Mouse (Mus musculus) liver, embryonic 14.5 days (tissue): ENCODE measurements at regions not wholly inside any gene's neighbourhood (a gene's known extent, or its start where the extent isn't known, plus 50 kb on each side); places are given as distances from the start of the nearest gene placed in this dataset.

Experiments
- ATAC-seq: fragments of 200-750 bp; cut with Nextera tagmentation; 2 replicates; pipeline ENCODE4 v1.8.0; 2017; ENCODE audit warnings: moderate number of reproducible peaks, mild to moderate bottlenecking, moderate library complexity; ENCODE audit not compliant: insufficient read depth
- DNase-seq, 3 experiments: peaks; one replicate each; pipeline ENCODE4 v3.0.0-alpha.2; 2012 to 2013; ENCODE audit warnings: low read depth in 3 of 3, low spot score in 3 of 3
- H3K27ac ChIP-seq: fragments of 300-500 bp; sonication (generic); 2 replicates; pipeline ENCODE4 v1.5.1; 2014; ENCODE audit warnings: moderate library complexity, mild to moderate bottlenecking, control low read depth, inconsistent platforms
- H3K27me3 ChIP-seq: fragments of 300-500 bp; sonication (generic); 2 replicates; pipeline ENCODE4 v1.6.1; 2014; ENCODE audit warnings: mild to moderate bottlenecking, low read length, moderate library complexity; ENCODE audit not compliant: control insufficient read depth, insufficient read depth
- H3K36me3 ChIP-seq: fragments of 300-500 bp; sonication (generic); replicated peaks from 2 replicates; pipeline ENCODE4 v1.6.1; 2014; ENCODE audit warnings: low read depth; ENCODE audit not compliant: control insufficient read depth, insufficient read depth
- H3K4me1 ChIP-seq, 2 experiments: fragments of 200-500 bp in 1 of 2; fragments of 300-500 bp in 1 of 2; sonication (generic) in 1 of 2; replicated peaks; 2 replicates each; pipeline ENCODE4 v1.6.1; 2012 to 2014; ENCODE audit warnings: antibody characterized with exemption in 1 of 2, inconsistent platforms in 1 of 2, low read length in 1 of 2; ENCODE audit not compliant: control insufficient read depth in 2 of 2, insufficient read depth in 2 of 2
- H3K4me2 ChIP-seq: fragments of 300-500 bp; sonication (generic); 2 replicates; pipeline ENCODE4 v1.6.1; 2014; ENCODE audit warnings: low read depth, mild to moderate bottlenecking, control low read depth, moderate library complexity
- H3K4me3 ChIP-seq, 2 experiments: fragments of 200-500 bp in 1 of 2; fragments of 300-500 bp in 1 of 2; sonication (generic) in 1 of 2; 2 replicates each; pipeline ENCODE4 v1.5.1; 2012 to 2014; ENCODE audit warnings: low read depth in 2 of 2, low read length in 2 of 2, mild to moderate bottlenecking in 2 of 2, control low read depth in 1 of 2, inconsistent platforms in 1 of 2, moderate library complexity in 1 of 2; ENCODE audit not compliant: insufficient read depth in 1 of 2
- H3K9ac ChIP-seq: fragments of 300-500 bp; sonication (generic); replicated peaks from 2 replicates; pipeline ENCODE4 v1.6.1; 2014; ENCODE audit warnings: mild to moderate bottlenecking, control low read depth, moderate library complexity
- H3K9me3 ChIP-seq: fragments of 300-500 bp; sonication (generic); 2 replicates; pipeline ENCODE4 v1.6.1; 2016; ENCODE audit warnings: low read length, mixed read lengths; ENCODE audit not compliant: control insufficient read depth
- CTCF ChIP-seq: IDR thresholded peaks from 2 replicates; pipeline ENCODE4 v1.5.1; 2016; ENCODE audit warnings: antibody characterized with exemption, low read depth, control low read depth
- EP300 ChIP-seq: IDR thresholded peaks from 2 replicates; pipeline ENCODE4 v1.6.1; 2016; ENCODE audit warnings: antibody characterized with exemption, low read depth
- WGBS: fragments of 180-500 bp; shearing (Covaris S2); extraction: QIAGEN DNeasy Blood & Tissue Kit; methylation state at CpG from one replicate; pipeline ENCODE4 v1.1.7; 2014; ENCODE audit not compliant: insufficient replicate concordance; 5-methylcytosine and 5-hydroxymethylcytosine counted together

DNA sequence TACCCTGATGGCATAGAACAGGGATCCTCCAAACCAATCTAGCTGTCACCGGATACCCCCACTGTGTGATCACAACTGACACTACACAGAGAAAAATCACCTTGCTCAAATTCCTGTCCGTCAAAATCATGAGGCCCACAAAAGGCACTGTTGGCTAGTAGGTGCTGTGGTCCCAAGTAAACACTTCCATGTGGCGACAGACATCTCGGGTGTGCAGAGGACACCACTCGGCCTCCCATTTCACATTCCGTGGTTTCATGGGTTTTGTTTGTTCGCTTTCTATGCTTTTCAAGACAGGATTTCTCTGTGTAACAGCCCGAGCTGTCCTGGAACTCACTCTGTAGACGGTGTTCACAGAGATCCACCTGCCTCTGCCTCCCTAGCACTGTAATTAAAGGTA lies 162.2 kb downstream of the Tmx1 start:
- H3K9me3 ChIP-seq = no peaks in the 10 kb centered on the region
- H3K4me3 ChIP-seq = no peak overlapping the region
- DNase-seq (no peak), ATAC-seq (no peak)
- no peaks in the 10 kb centered on the region for H3K27me3 ChIP-seq
- H3K27ac ChIP-seq = no peak overlapping the region
- H3K9ac ChIP-seq = no peak overlapping the region
- TF ChIP-seq CTCF = no peak
- H3K36me3 ChIP-seq = no peaks in the 10 kb centered on the region
- WGBS = 67% methylated on average over 9 of the region's 9 CpGs
- H3K4me1 ChIP-seq = peaks cover 0 to 8% of the 10 kb centered on the region in 2 experiments; a peak in 2 of 4 replicates
- H3K4me2 ChIP-seq = no peak overlapping the region

- Histone ChIP-seq H3K9ac (no peak overlapping the region), H3K27me3 (no peaks in the 10 kb centered on the region), H3K4me3 (no peak overlapping the region), H3K27ac (no peak overlapping the region), H3K4me1 (peaks cover 0 to 8% of the 10 kb centered on the region in 2 experiments; a peak in 2 of 4 replicates), H3K4me2 (no peak overlapping the region), H3K36me3 (no peaks in the 10 kb centered on the region), H3K9me3 (no peaks in the 10 kb centered on the region)
- WGBS = 46% methylated on average over 4 of the region's 4 CpGs
- ATAC-seq (no peak), DNase-seq (no peak)
- TF ChIP-seq EP300 = no peak
- no peak for TF ChIP-seq CTCF
Observed at GRCm38 (mm10) chr12:70616049-70616448, 163.2 kb downstream of the Tmx1 start.

DNA sequence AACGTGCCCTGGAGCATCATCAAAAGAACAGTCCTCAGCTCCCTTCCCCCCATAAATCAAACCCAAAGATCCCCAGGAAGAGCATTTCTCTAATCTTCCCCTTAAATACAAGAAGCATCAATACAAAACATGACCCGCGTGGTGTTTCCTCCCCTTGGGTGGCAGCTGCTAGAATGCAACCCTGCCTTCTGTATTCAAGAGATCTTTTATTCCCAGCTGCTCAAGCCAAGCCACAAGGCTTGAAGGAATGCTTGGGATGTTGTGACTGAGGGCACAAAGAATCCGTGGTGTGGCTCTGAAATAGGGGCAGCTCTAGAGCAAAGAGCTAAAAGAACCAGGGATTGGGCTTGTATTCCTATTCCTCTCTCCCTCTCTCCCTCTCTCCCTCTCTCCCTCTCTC lies 163.6 kb downstream of the Tmx1 start:
- peaks cover 0 to 8% of the 10 kb centered on the region in 2 experiments; a peak in 2 of 4 replicates for H3K4me1 ChIP-seq
- no peaks in the 10 kb centered on the region for H3K36me3 ChIP-seq
- H3K27ac ChIP-seq = no peak overlapping the region
- DNase-seq (no peak), ATAC-seq (no peak)
- no peaks in the 10 kb centered on the region for H3K9me3 ChIP-seq
- H3K4me3 ChIP-seq = no peak overlapping the region
- H3K9ac ChIP-seq = no peak overlapping the region
- 39% methylated on average over 4 of the region's 4 CpGs for WGBS
- H3K27me3 ChIP-seq = no peaks in the 10 kb centered on the region
- no peak overlapping the region for H3K4me2 ChIP-seq
- TF ChIP-seq CTCF (no peak), EP300 (no peak)

DNA sequence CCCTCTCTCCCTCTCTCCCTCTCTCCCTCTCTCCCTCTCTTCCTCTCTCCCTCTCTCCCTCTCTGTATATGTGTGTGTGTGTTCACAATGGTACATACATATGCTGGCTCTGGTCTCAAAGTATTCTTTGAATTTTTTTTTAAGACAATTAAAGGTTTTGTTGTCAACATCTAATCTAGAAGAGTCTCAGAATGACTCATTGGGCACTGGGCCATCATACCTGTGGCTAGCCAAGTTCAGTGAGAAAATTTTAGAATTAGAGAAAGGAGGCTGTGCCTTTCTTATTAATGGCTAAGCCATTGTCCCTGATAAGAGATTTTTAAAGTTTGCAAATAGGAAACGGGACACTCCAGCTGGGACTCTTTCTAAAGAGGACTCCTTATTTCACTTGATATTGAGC lies 164.1 kb downstream of the Tmx1 start:
- ATAC-seq (no peak), DNase-seq (no peak)
- Histone ChIP-seq H3K36me3 (no peaks in the 10 kb centered on the region), H3K9me3 (no peaks in the 10 kb centered on the region), H3K27me3 (no peaks in the 10 kb centered on the region), H3K27ac (no peak overlapping the region), H3K4me3 (no peak overlapping the region), H3K9ac (no peak overlapping the region), H3K4me1 (peaks cover 0 to 8% of the 10 kb centered on the region in 2 experiments; a peak in 2 of 4 replicates), H3K4me2 (no peak overlapping the region)
- WGBS = 46% methylated on average over 1 of the region's 1 CpGs
- TF ChIP-seq CTCF (no peak), EP300 (no peak)

DNA sequence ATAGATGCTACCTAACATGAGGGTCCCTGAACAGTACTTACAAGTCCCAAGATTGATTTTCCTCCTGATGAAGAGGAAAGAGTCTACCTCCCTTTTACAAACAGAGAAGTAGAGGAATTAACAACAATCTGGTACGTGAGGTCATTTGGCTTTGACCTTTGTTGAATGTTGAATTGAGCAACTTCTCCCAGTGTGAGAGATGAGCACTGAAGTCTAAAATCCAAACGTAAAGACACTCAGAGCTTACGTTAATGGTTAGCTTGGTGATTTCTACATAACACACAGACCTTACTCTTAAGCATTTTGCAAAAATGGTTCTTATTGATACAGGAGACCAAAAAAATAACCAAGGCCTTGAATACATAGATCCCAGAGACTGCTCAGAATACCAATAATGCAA lies 165.1 kb downstream of the Tmx1 start:
- ATAC-seq (no peak), DNase-seq (peak in 2 of 3 experiments; percentile 6 to 9)
- H3K9ac ChIP-seq = no peak overlapping the region
- peaks cover 0 to 8% of the 10 kb centered on the region in 2 experiments; a peak in 2 of 4 replicates for H3K4me1 ChIP-seq
- H3K27ac ChIP-seq = no peak overlapping the region
- TF ChIP-seq EP300 = no peak
- no peak for TF ChIP-seq CTCF
- 60% methylated on average over 3 of the region's 3 CpGs for WGBS
- H3K27me3 ChIP-seq = no peaks in the 10 kb centered on the region
- H3K4me2 ChIP-seq = no peak overlapping the region
- no peak overlapping the region for H3K4me3 ChIP-seq
- no peaks in the 10 kb centered on the region for H3K36me3 ChIP-seq
- no peaks in the 10 kb centered on the region for H3K9me3 ChIP-seq

DNA sequence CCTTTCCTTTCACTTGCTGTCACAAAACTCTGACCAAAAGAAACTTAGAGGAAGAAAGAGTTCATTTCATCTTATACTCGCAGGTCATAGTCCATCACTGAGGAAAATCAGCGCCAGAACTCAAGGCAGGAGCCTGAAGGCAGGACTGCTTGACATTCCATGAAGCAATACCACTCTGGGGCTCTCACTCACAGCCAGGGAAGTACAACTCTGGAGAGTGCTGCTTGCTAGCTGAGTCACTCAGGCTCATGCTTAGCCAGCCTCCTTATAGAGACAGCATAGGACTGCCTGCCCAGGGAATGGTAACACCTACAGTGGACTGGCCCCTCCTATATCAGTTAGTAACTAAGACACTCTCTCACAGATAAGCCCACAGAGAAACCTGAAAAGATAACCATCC lies 166.5 kb downstream of the Tmx1 start:
- Histone ChIP-seq H3K4me1 (peaks cover 0 to 8% of the 10 kb centered on the region in 2 experiments; a peak in 2 of 4 replicates), H3K4me3 (no peak overlapping the region), H3K27me3 (no peaks in the 10 kb centered on the region), H3K9me3 (no peaks in the 10 kb centered on the region), H3K9ac (no peak overlapping the region), H3K4me2 (no peak overlapping the region), H3K27ac (no peak overlapping the region), H3K36me3 (no peaks in the 10 kb centered on the region)
- TF ChIP-seq CTCF = no peak
- no peak for TF ChIP-seq EP300
- DNase-seq (no peak), ATAC-seq (no peak)
- 70% methylated on average over 2 of the region's 2 CpGs for WGBS
